Comparison of ENCODE assay signal across 9 mouse cellular contexts in the genomic region with DNA sequence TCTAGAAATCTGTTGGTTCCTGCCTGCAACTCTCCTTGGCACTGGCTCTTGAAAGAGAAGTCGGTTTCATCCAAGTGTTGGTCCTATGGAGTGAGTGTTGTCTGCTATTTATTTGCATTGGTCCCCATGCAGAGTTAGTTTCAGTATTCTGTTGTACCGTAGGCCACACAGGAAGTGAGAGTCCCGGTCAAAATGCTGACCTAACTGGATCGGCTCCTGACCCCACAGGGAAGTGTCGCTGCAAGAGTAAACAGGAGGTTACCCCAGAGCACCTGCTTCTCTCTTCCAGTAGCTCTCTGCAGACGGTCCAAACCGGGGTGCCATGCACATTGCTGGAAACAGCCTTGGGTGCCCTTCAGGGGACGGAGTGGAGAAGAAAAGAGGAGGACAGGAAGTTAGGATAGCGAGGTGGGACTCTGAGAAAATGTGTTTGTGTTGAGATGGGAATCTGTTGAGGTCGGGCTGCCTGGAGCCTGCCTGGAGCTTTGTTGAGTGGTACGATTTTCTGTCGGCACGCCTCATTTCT. TPM values are rescaled to one million over a fixed set of nuclear protein-coding genes. Genes with fewer than 3 reads are reported as not detected.
DNase-seq lines count a peak whose midpoint lies in the region; ATAC-seq and TF ChIP-seq lines count a peak whose summit lies in the region.
"Had no signal": no experiment of that assay in that cellular context is flagged by ENCODE, and none has a peak within 500 bp of the region (broad histone marks: within the 10 kb centered on the region; RNA-seq: fewer than 3 reads in every experiment).

No protein-coding gene starts in this region.

- H3K4me3 ChIP-seq in heart, adult 2 months: no peak overlapping the region
- H3K4me3 ChIP-seq in macrophage (ENCODE audit: inconsistent target): no peak overlapping the region
- no peak overlapping the region for H3K4me3 ChIP-seq in midbrain, embryonic 10.5 days
- H3K4me3 ChIP-seq: heart, embryonic 15.5 days had no signal

- no peaks in the 10 kb centered on the region for H3K9me3 ChIP-seq in midbrain, embryonic 10.5 days (replicated peaks)
- H3K9me3 ChIP-seq: heart, embryonic 15.5 days had no signal

- no peaks in the 10 kb centered on the region for H3K27me3 ChIP-seq in heart, adult 2 months (ENCODE audit: control insufficient read depth, insufficient read depth, low read length)
- H3K27me3 ChIP-seq in midbrain, embryonic 10.5 days (ENCODE audit: low read depth, poor library complexity, severe bottlenecking): no peaks in the 10 kb centered on the region
- H3K27me3 ChIP-seq: heart, embryonic 15.5 days had no signal

- intact Hi-C loops in heart, adult 2 months (cut with DNase I): loop anchor here (2.0 to 5.0 kb wide), 4 partner anchors 53 to 148 kb away; a partner anchor contains a TSS

- H3K36me3 ChIP-seq in heart, adult 2 months (ENCODE audit: control insufficient read depth, insufficient read depth, low read length): no peaks in the 10 kb centered on the region
- no peaks in the 10 kb centered on the region for H3K36me3 ChIP-seq in macrophage (ENCODE audit: inconsistent target)
- no peaks in the 10 kb centered on the region for H3K36me3 ChIP-seq in midbrain, embryonic 10.5 days
- H3K36me3 ChIP-seq: heart, embryonic 15.5 days had no signal

- peaks cover 12% of the 10 kb centered on the region for H3K4me1 ChIP-seq in heart, adult 2 months (ENCODE audit: control insufficient read depth, insufficient read depth, low read length)
- H3K4me1 ChIP-seq in midbrain, embryonic 10.5 days: 0 out of 2 replicates have a peak, but pooled peaks cover 5% of the 10 kb centered on the region

- TF ChIP-seq EP300 in heart, adult 2 months (IDR thresholded peaks at IDR 0.05; ENCODE audit: insufficient read depth, low read depth, low read length): 0 out of 2 replicates have a peak, but pooled peaks have one; percentile 49

- TF ChIP-seq POLR2A in heart, adult 2 months (IDR thresholded peaks at IDR 0.05; ENCODE audit: insufficient read depth, low read depth, low read length): 0 out of 2 replicates have a peak, but pooled peaks have one; percentile 39

- ATAC-seq in frontal cortex, adult (ENCODE audit: low TSS enrichment): no peak

- DNase-seq in adrenal gland, adult (ENCODE audit: inconsistent age in 2 of 2, low spot score in 1 of 2): peak; percentile 18 to 58
- DNase-seq in adrenal gland, adult 18-20 months (ENCODE audit: low spot score in 2 of 2): no peak
- peak; percentile 40 to 61 for DNase-seq in heart, adult 2 months
- peak; percentile 29 for DNase-seq in kidney, postnatal 14 days
- DNase-seq in cerebellum, postnatal 4 days (ENCODE audit: low spot score in 2 of 2): no peak
- no peak for DNase-seq in midbrain, embryonic 10.5 days (ENCODE audit: low spot score)

- WGBS in heart, adult 2 months: 44% methylated on average over 13 of the region's 13 CpGs
- 10% methylated on average over 13 of the region's 13 CpGs for WGBS in macrophage (ENCODE audit: missing documents)
- WGBS in midbrain, embryonic 10.5 days: 74% methylated on average over 13 of the region's 13 CpGs

- no peaks in the 10 kb centered on the region for H3K79me2 ChIP-seq in heart, adult 2 months (replicated peaks; ENCODE audit: control insufficient read depth, insufficient read depth, low read length)
- H3K79me2 ChIP-seq in macrophage (ENCODE audit: inconsistent target): no peaks in the 10 kb centered on the region

- TF ChIP-seq CTCF in heart, adult 2 months (IDR thresholded peaks at IDR 0.05): no peak

- peak overlapping the region; percentile 77 for H3K27ac ChIP-seq in heart, adult 2 months
- peak overlapping the region; percentile 60 for H3K27ac ChIP-seq in macrophage
- H3K27ac ChIP-seq in midbrain, embryonic 10.5 days (replicated peaks): no peak overlapping the region
- H3K27ac ChIP-seq: heart, embryonic 15.5 days had no signal

- no peak overlapping the region for H3K9ac ChIP-seq in heart, adult 2 months (ENCODE audit: low read depth, low read length)
- H3K9ac ChIP-seq: heart, embryonic 15.5 days had no signal

RNA-seq across cellular contexts. Expression of a gene that starts 53.6 kb away (rescaled TPM):
- total RNA-seq in adrenal gland, adult 18-20 months (2021): 100 to 1,000 TPM; 116 to 128 TPM
- total RNA-seq in heart, adult 2 months (2021): 10 to 100 TPM; 48.0 to 53.4 TPM
- polyA plus RNA-seq in heart, adult 2 months (2012; rRNA removed): 23.4 and 47.4 TPM in 2 replicates
- total RNA-seq in macrophage (2018; cell fraction: chromatin; rRNA removed): 100 to 1,000 TPM in 25 of 26 experiments, 10 to 100 TPM in 1; 70.7 to 351 (median 212) TPM
- 100 to 1,000 TPM; 377 to 760 (median 592) TPM for total RNA-seq in macrophage (2018; cell fraction: cytosol; rRNA removed)
- total RNA-seq in macrophage (2018; cell fraction: nucleus; rRNA removed): 100 to 1,000 TPM; 221 to 711 (median 424) TPM
- 389 to 490 TPM (median 469 TPM) in 3 replicates for polyA plus RNA-seq in macrophage (2018)
- 144 and 146 TPM in 2 replicates for polyA plus RNA-seq in midbrain, embryonic 10.5 days (2016; fragmentation: Nextera tagmentation; extraction: Ambion mirVana)

Comparison
In these comparisons a context has a peak if more than half of its experiments do, and no peak if none do; other contexts are left out.
1. DNase-seq: peak in adrenal gland, adult (2 of 2), heart, adult 2 months (2 of 2) and kidney, postnatal 14 days (single experiment); none in adrenal gland, adult 18-20 months (0 of 2), cerebellum, postnatal 4 days (0 of 2) and midbrain, embryonic 10.5 days (single experiment).